8 mouse cellular contexts compared by ENCODE assay signal in the genomic region with DNA sequence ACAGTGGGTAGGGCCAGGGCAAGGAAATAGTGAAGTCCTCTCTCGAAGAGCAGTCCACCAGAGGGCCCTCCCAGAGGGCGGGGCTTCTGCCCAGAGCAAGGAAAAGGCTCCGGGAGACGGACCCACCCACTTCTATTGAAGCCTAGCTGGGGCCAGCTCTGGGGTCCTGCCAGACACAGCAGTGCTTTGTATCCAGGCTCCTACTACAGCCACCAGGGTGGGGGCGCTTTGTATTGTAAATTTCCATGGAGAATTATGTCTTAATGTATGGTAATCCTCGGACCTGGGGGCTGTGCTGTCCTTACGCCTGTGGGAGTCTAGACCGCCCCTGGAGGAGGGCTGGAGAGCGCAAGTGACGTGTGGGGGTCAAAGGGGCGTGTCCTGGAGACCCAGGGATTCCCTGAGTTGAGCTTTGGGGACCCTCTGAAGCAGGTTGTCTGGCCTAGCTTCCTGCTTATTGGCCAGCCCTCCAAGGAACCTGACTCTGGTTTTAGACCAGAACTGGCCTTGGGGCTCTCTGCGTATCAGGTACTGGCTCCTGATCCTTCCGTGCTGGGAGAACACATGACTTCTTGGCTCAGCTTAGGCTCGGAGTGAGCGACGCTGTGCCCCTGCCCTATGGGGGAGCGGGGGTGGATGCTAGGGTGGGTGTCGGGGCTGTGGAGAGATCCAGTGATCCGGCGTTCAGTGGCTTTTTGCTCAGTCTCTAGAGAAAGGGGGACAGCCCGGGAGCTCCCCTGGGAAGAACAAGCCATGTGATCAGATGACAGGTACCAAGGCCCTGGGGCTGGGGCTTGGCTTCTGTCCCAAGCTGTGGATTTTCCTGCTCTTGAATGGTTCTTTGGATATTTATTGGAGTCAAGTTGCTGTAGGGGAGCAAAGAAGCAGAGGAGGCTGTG.
DNase-seq lines count a peak whose midpoint lies in the region; ATAC-seq and TF ChIP-seq lines count a peak whose summit lies in the region.

No protein-coding gene starts in this region.

- peaks cover 10% of the 10 kb centered on the region; the same call in 1 of the 2 replicates for H3K27me3 ChIP-seq in hindbrain, embryonic 12.5 days
- no peaks in the 10 kb centered on the region for H3K27me3 ChIP-seq in lung, postnatal 0 days (replicated peaks; ENCODE audit: insufficient read depth, low read length)
- H3K27me3 ChIP-seq in stomach, embryonic 14.5 days (ENCODE audit: control insufficient read depth, insufficient read depth, low read length) = no peaks in the 10 kb centered on the region

- H3K4me3 ChIP-seq in ES-E14 (ENCODE audit: insufficient read depth in 1 of 2, low read depth in 1 of 2, low read length in 2 of 2, poor library complexity in 1 of 2, severe bottlenecking in 1 of 2) = peak overlapping the region; percentile 59 to 61
- 0 out of 2 replicates have a peak overlapping the region, but pooled peaks have one; percentile 3 for H3K4me3 ChIP-seq in hindbrain, embryonic 12.5 days
- no peak overlapping the region; the same call in 1 of the 2 replicates for H3K4me3 ChIP-seq in lung, postnatal 0 days (ENCODE audit: low read depth, low read length)
- 0 out of 2 replicates have a peak overlapping the region, but pooled peaks have one; percentile 5 for H3K4me3 ChIP-seq in stomach, embryonic 14.5 days (ENCODE audit: low read depth, low read length)

- TF ChIP-seq CTCF in lung, postnatal 0 days (IDR thresholded peaks at IDR 0.05) = peak; percentile 34

- peaks cover 20 to 64% of the 10 kb centered on the region in 2 experiments for H3K4me1 ChIP-seq in ES-E14 (ENCODE audit: control insufficient read depth in 2 of 2, insufficient read depth in 2 of 2, low read length in 2 of 2, poor library complexity in 1 of 2)
- H3K4me1 ChIP-seq in hindbrain, embryonic 12.5 days = peaks cover 99% of the 10 kb centered on the region
- peaks cover 41% of the 10 kb centered on the region for H3K4me1 ChIP-seq in lung, postnatal 0 days (ENCODE audit: insufficient read depth, low read depth, low read length)
- H3K4me1 ChIP-seq in stomach, embryonic 14.5 days (ENCODE audit: control insufficient read depth, insufficient read depth, low read length) = peaks cover 61% of the 10 kb centered on the region

- ATAC-seq in hindbrain, embryonic 12.5 days (ENCODE audit: low FRiP score) = peak; percentile 76
- peak; percentile 64 for ATAC-seq in lung, postnatal 0 days
- peak; percentile 68 for ATAC-seq in stomach, embryonic 14.5 days (ENCODE audit: insufficient number of reproducible peaks, insufficient read depth, low FRiP score, low read depth)

- peak overlapping the region; percentile 41 for H3K4me2 ChIP-seq in hindbrain, embryonic 12.5 days (replicated peaks)
- peak overlapping the region; percentile 47 for H3K4me2 ChIP-seq in lung, postnatal 0 days (replicated peaks; ENCODE audit: low read depth, low read length)
- H3K4me2 ChIP-seq in stomach, embryonic 14.5 days (replicated peaks; ENCODE audit: low read depth, low read length) = peak overlapping the region; percentile 36

- peak overlapping the region; percentile 74 for H3K27ac ChIP-seq in ES-E14 (ENCODE audit: insufficient read depth, low read depth, low read length, poor library complexity, severe bottlenecking)
- H3K27ac ChIP-seq in hindbrain, embryonic 12.5 days = peak overlapping the region; percentile 78
- no peak overlapping the region for H3K27ac ChIP-seq in lung, postnatal 0 days (ENCODE audit: low read length)
- H3K27ac ChIP-seq in stomach, embryonic 14.5 days (ENCODE audit: low read length) = peak overlapping the region; percentile 48; the same call in 1 of the 2 replicates

- H3K9ac ChIP-seq in ES-E14 (ENCODE audit: insufficient read depth, low read depth, low read length, poor library complexity, severe bottlenecking) = peak overlapping the region; percentile 29
- peak overlapping the region; percentile 32; the same call in 1 of the 2 replicates for H3K9ac ChIP-seq in hindbrain, embryonic 12.5 days
- peak overlapping the region; percentile 8; the same call in 1 of the 2 replicates for H3K9ac ChIP-seq in lung, postnatal 0 days (replicated peaks; ENCODE audit: low read depth)
- no peak overlapping the region for H3K9ac ChIP-seq in stomach, embryonic 14.5 days (replicated peaks; ENCODE audit: low read depth, low read length)

- H3K36me3 ChIP-seq in ES-E14 (ENCODE audit: control insufficient read depth, insufficient read depth, low read length, poor library complexity, severe bottlenecking) = no peaks in the 10 kb centered on the region
- H3K36me3 ChIP-seq in hindbrain, embryonic 12.5 days = no peaks in the 10 kb centered on the region
- no peaks in the 10 kb centered on the region for H3K36me3 ChIP-seq in lung, postnatal 0 days (ENCODE audit: insufficient read depth, low read length)
- no peaks in the 10 kb centered on the region for H3K36me3 ChIP-seq in stomach, embryonic 14.5 days (ENCODE audit: control insufficient read depth, insufficient read depth, low read length)

- DNase-seq in ES-E14 (ENCODE audit: low read depth, low spot score) = no peak
- DNase-seq in embryo, embryonic 9.5 days (ENCODE audit: extremely low spot score) = peak; percentile 80
- peak; percentile 80 for DNase-seq in lung, postnatal 0 days (ENCODE audit: low spot score)
- no peak for DNase-seq in right cerebral cortex, postnatal 25 days
- no peak for DNase-seq in adrenal gland, postnatal 25 days
- DNase-seq in adrenal gland, adult 8-10 months = no peak

- no peak for TF ChIP-seq EP300 in lung, postnatal 0 days (IDR thresholded peaks at IDR 0.05)

- in situ Hi-C loops in ES-E14 (cut with MboI; ENCODE audit: low sequenced_read_pairs in 2 of 2, unreplicated experiment in 2 of 2) = no loop called here

- H3K9me3 ChIP-seq in ES-E14 (ENCODE audit: control insufficient read depth, insufficient read depth, low read depth, low read length) = no peaks in the 10 kb centered on the region
- H3K9me3 ChIP-seq in hindbrain, embryonic 12.5 days (replicated peaks) = no peaks in the 10 kb centered on the region
- H3K9me3 ChIP-seq in lung, postnatal 0 days (ENCODE audit: low read length) = no peaks in the 10 kb centered on the region
- H3K9me3 ChIP-seq in stomach, embryonic 14.5 days (ENCODE audit: control insufficient read depth, low read depth, low read length) = no peaks in the 10 kb centered on the region

- 2% methylated on average over 21 of the region's 21 CpGs for WGBS in hindbrain, embryonic 12.5 days
- 18% methylated on average over 21 of the region's 21 CpGs for WGBS in lung, postnatal 0 days
- WGBS in stomach, embryonic 14.5 days = 3% methylated on average over 21 of the region's 21 CpGs

TF ChIP-seq in ES-E14, 5 proteins besides CTCF, POLR2A, EP300 and RAD21:
- TF ChIP-seq MAFK (IDR thresholded peaks at IDR 0.05; ENCODE audit: insufficient read depth, low read depth, low read length) = no peak
- TF ChIP-seq CHD2 (IDR thresholded peaks at IDR 0.05; ENCODE audit: low read depth, low read length) = no peak
- no peak for TF ChIP-seq HCFC1 (IDR thresholded peaks at IDR 0.05; ENCODE audit: borderline replicate concordance, insufficient read depth, low read length)
- TF ChIP-seq ZNF384 (IDR thresholded peaks at IDR 0.05; ENCODE audit: low read depth, low read length) = no peak
- no peak for TF ChIP-seq ZC3H11A (IDR thresholded peaks at IDR 0.05; ENCODE audit: borderline replicate concordance, low read depth, low read length)

Comparison
In these comparisons a context has a peak if more than half of its experiments do, and no peak if none do; other contexts are left out.
1. DNase-seq: peak in embryo, embryonic 9.5 days (single experiment) and lung, postnatal 0 days (single experiment); none in ES-E14 (single experiment), right cerebral cortex, postnatal 25 days (single experiment), adrenal gland, postnatal 25 days (single experiment) and adrenal gland, adult 8-10 months (single experiment).
2. Peak in every context shown above with its lines, with median percentiles within 50 percentile points of each other: ATAC-seq and H3K4me2 ChIP-seq.